In the genomic region with DNA sequence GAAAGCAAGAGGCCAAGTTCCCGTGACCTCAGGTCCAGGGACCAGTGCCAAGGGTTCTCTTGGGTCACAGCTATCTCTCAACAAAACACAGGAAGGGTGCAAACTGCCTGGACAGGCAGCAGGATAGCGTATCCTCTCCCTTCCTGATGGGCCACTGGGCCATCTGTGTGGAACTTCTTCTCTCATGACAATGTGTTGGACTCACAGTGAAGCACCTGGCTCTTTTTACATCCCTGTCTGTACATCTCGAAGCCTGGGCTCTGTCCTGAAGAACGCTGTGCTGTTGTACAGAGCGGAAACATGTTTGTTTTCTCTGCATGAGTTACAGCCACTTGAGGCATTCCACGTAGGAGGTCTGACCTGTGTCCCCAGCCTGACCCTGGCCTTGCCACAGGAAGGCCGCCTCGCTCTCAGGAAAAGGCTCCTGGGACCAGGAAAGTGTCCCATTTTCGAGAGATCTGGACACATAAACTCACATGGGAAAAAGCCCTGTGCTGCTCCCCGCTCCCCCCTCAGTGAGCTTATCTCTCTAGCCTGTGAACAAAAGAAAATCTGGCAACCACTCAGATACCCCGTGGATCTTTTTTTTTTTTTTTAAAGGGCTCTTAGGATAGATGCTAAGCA, we compare ENCODE assay signal across 9 mouse cellular contexts. TPM values are rescaled to one million over a fixed set of nuclear protein-coding genes. Genes with fewer than 3 reads are reported as not detected.
DNase-seq lines count a peak whose midpoint lies in the region; ATAC-seq and TF ChIP-seq lines count a peak whose summit lies in the region.
"Had no signal": no experiment of that assay in that cellular context is flagged by ENCODE, and none has a peak within 500 bp of the region (broad histone marks: within the 10 kb centered on the region; RNA-seq: fewer than 3 reads in every experiment).

No protein-coding gene starts in this region.

- H3K4me3 ChIP-seq in liver, adult 2 months (ENCODE audit: insufficient read depth, low read depth, low read length): no peak overlapping the region
- H3K4me3 ChIP-seq in liver, embryonic 12.5 days: no peak overlapping the region
- H3K4me3 ChIP-seq in kidney, adult 2 months (ENCODE audit: insufficient read depth, low read depth, low read length): no peak overlapping the region
- H3K4me3 ChIP-seq in neural tube, embryonic 11.5 days (ENCODE audit: low read depth, low read length): no peak overlapping the region
- H3K4me3 ChIP-seq: myocyte had no signal

- TF ChIP-seq CTCF in liver, adult 2 months (IDR thresholded peaks at IDR 0.05; ENCODE audit: low read depth, low read length): no peak
- TF ChIP-seq CTCF in kidney, adult 2 months (conservative IDR thresholded peaks at IDR 0.05; ENCODE audit: insufficient read depth, insufficient read length, low read depth, low read length): no peak

- no peak for ATAC-seq in liver, embryonic 12.5 days
- ATAC-seq in neural tube, embryonic 11.5 days (ENCODE audit: insufficient read depth, low FRiP score, low TSS enrichment): no peak
- ATAC-seq in granulocyte monocyte progenitor cell, adult 5-6 weeks (replicated peaks; ENCODE audit: poor library complexity, severe bottlenecking): no peak

- peak; percentile 62 for DNase-seq in liver, adult 2 months (ENCODE audit: extremely low read depth, low read depth, low spot score)
- DNase-seq in heart, adult 11 months: peak; percentile 99
- DNase-seq in kidney, adult 2 months: peak; percentile 90
- DNase-seq in neural tube, embryonic 11.5 days (ENCODE audit: low spot score): peak; percentile 43
- no peak for DNase-seq in urinary bladder, postnatal 25 days (ENCODE audit: low spot score)
- DNase-seq in Muller cell, postnatal 12 days (ENCODE audit: inconsistent ontology term): no peak

- no peak for TF ChIP-seq POLR2A in liver, adult 2 months (IDR thresholded peaks at IDR 0.05; ENCODE audit: extremely low read depth, insufficient read depth, low read length)
- no peak for TF ChIP-seq POLR2A in kidney, adult 2 months (IDR thresholded peaks at IDR 0.05; ENCODE audit: low read depth, low read length)

- H3K27me3 ChIP-seq in liver, adult 2 months (ENCODE audit: control insufficient read depth, insufficient read depth, low read length): no peaks in the 10 kb centered on the region
- H3K27me3 ChIP-seq in liver, embryonic 12.5 days (replicated peaks): no peaks in the 10 kb centered on the region
- H3K27me3 ChIP-seq in kidney, adult 2 months (replicated peaks; ENCODE audit: control insufficient read depth, insufficient read depth, low read length): no peaks in the 10 kb centered on the region
- H3K27me3 ChIP-seq in neural tube, embryonic 11.5 days (ENCODE audit: control insufficient read depth, insufficient read depth, low read length): no peaks in the 10 kb centered on the region

- 21% methylated on average over 11 of the region's 11 CpGs for WGBS in liver, adult 2 months
- WGBS in liver, embryonic 12.5 days (ENCODE audit: insufficient replicate concordance): 54% methylated on average over 11 of the region's 11 CpGs
- 39% methylated on average over 11 of the region's 11 CpGs for WGBS in kidney, adult 2 months
- 23% methylated on average over 11 of the region's 11 CpGs for WGBS in neural tube, embryonic 11.5 days

- peak overlapping the region; percentile 58; the same call in 1 of the 2 replicates for H3K27ac ChIP-seq in liver, adult 2 months (replicated peaks; ENCODE audit: insufficient read depth, low read depth, low read length)
- no peak overlapping the region for H3K27ac ChIP-seq in liver, embryonic 12.5 days
- peak overlapping the region; percentile 66; the same call in 1 of the 2 replicates for H3K27ac ChIP-seq in kidney, adult 2 months (ENCODE audit: insufficient read depth, low read depth, low read length)
- peak overlapping the region; percentile 53; the same call in 1 of the 2 replicates for H3K27ac ChIP-seq in neural tube, embryonic 11.5 days (ENCODE audit: low read depth, low read length)

- H3K9ac ChIP-seq in liver, adult 2 months (ENCODE audit: low read depth, low read length): no peak overlapping the region
- H3K9ac ChIP-seq in liver, embryonic 12.5 days: no peak overlapping the region
- H3K9ac ChIP-seq in neural tube, embryonic 11.5 days (ENCODE audit: low read length): peak overlapping the region; percentile 18; the same call in 1 of the 2 replicates

- H3K4me1 ChIP-seq in liver, adult 2 months (ENCODE audit: control insufficient read depth, insufficient read depth, low read length): peaks cover 6% of the 10 kb centered on the region; the same call in 1 of the 2 replicates
- H3K4me1 ChIP-seq in liver, embryonic 12.5 days: no peaks in the 10 kb centered on the region
- 0 out of 2 replicates have a peak, but pooled peaks cover 3% of the 10 kb centered on the region for H3K4me1 ChIP-seq in kidney, adult 2 months (ENCODE audit: control insufficient read depth, insufficient read depth, low read length)
- peaks cover 31% of the 10 kb centered on the region for H3K4me1 ChIP-seq in neural tube, embryonic 11.5 days (ENCODE audit: control insufficient read depth, insufficient read depth, low read length)

- no peaks in the 10 kb centered on the region for H3K9me3 ChIP-seq in liver, embryonic 12.5 days (replicated peaks)
- H3K9me3 ChIP-seq in neural tube, embryonic 11.5 days (ENCODE audit: control insufficient read depth, low read length): no peaks in the 10 kb centered on the region

- no peaks in the 10 kb centered on the region for H3K79me2 ChIP-seq in liver, adult 2 months (ENCODE audit: control insufficient read depth, insufficient read depth, low read length)

- no peak overlapping the region for H3K4me2 ChIP-seq in liver, embryonic 12.5 days
- H3K4me2 ChIP-seq in neural tube, embryonic 11.5 days (ENCODE audit: low read depth): no peak overlapping the region

- H3K36me3 ChIP-seq in liver, adult 2 months (ENCODE audit: control insufficient read depth, insufficient read depth, low read length): no peaks in the 10 kb centered on the region
- H3K36me3 ChIP-seq in liver, embryonic 12.5 days: no peaks in the 10 kb centered on the region
- no peaks in the 10 kb centered on the region for H3K36me3 ChIP-seq in kidney, adult 2 months (ENCODE audit: control insufficient read depth, insufficient read depth, low read length)
- H3K36me3 ChIP-seq in neural tube, embryonic 11.5 days (ENCODE audit: control insufficient read depth, insufficient read depth, low read length): no peaks in the 10 kb centered on the region

RNA-seq across cellular contexts. Expression of gene Nxn, which starts 18.9 kb away (rescaled TPM):
- total RNA-seq in liver, adult 2 months (2014; rRNA removed): 1.0 and 2.2 TPM in 2 replicates
- polyA plus RNA-seq in liver, adult 2 months (2012; rRNA removed): 1.3 and 1.6 TPM in 2 replicates
- 6.0 and 6.9 TPM in 2 replicates for polyA plus RNA-seq in liver, embryonic 12.5 days (2016; fragmentation: Nextera tagmentation; extraction: Ambion mirVana)
- polyA plus RNA-seq in kidney, adult 2 months (2012; rRNA removed): 10.0 and 10.6 TPM in 2 replicates
- 55.3 and 57.7 TPM in 2 replicates for polyA plus RNA-seq in neural tube, embryonic 11.5 days (2014; fragmentation: Nextera tagmentation; extraction: Ambion mirVana)
- total RNA-seq in granulocyte monocyte progenitor cell, adult 5-6 weeks (2014; fragmentation: Nextera tagmentation): 29.6 and 32.3 TPM in 2 replicates
- 24.1 and 25.5 TPM in 2 replicates for total RNA-seq in granulocyte monocyte progenitor cell, adult 5-6 weeks (2017)

RNA-seq across cellular contexts. Expression of gene Timm22, which starts 26.7 kb away (rescaled TPM):
- 7.9 and 12.4 TPM in 2 replicates for total RNA-seq in liver, adult 2 months (2014; rRNA removed)
- 6.0 and 7.5 TPM in 2 replicates for polyA plus RNA-seq in liver, adult 2 months (2012; rRNA removed)
- polyA plus RNA-seq in liver, embryonic 12.5 days (2016; fragmentation: Nextera tagmentation; extraction: Ambion mirVana): 59.4 and 63.6 TPM in 2 replicates
- 16.1 and 17.4 TPM in 2 replicates for polyA plus RNA-seq in kidney, adult 2 months (2012; rRNA removed)
- 124 and 136 TPM in 2 replicates for polyA plus RNA-seq in neural tube, embryonic 11.5 days (2014; fragmentation: Nextera tagmentation; extraction: Ambion mirVana)
- total RNA-seq in granulocyte monocyte progenitor cell, adult 5-6 weeks (2014; fragmentation: Nextera tagmentation): 21.3 and 32.4 TPM in 2 replicates
- 9.9 and 13.9 TPM in 2 replicates for total RNA-seq in granulocyte monocyte progenitor cell, adult 5-6 weeks (2017)

Comparison
In these comparisons a context has a peak if more than half of its experiments do, and no peak if none do; other contexts are left out.
1. DNase-seq: peak in liver, adult 2 months (single experiment), heart, adult 11 months (single experiment), kidney, adult 2 months (single experiment) and neural tube, embryonic 11.5 days (single experiment); none in urinary bladder, postnatal 25 days (single experiment) and Muller cell, postnatal 12 days (single experiment).